Mouse (Mus musculus) T-helper 1 cell (primary cell): ENCODE measurements at regions not wholly inside any gene's neighbourhood (a gene's known extent, or its start where the extent isn't known, plus 50 kb on each side); places are given as distances from the start of the nearest gene placed in this dataset.
"Not testable (repeated sequence)": the region's sequence is repeated elsewhere in the genome, so short reads cannot be mapped to it uniquely, and the experiment has no call there.

ENCODE experiments used
- in situ Hi-C: fragments of 300-600 bp; cut with MboI, MseI; formaldehyde crosslinking; loops from one replicate; pipeline ENCODE4 v1.15.1; 2025; ENCODE audit warnings: high pct_unique_total_duplicates

GRCm38 (mm10) chr17:4868861-4869260, 125.3 kb upstream of the Arid1b start:
- in situ Hi-C loops = no loop called here

- in situ Hi-C loops = no loop called here
Observed at GRCm38 (mm10) chr17:4871267-4871666, 122.9 kb upstream of the Arid1b start.

GRCm38 (mm10) chr17:4874459-4874858, 119.7 kb upstream of the Arid1b start:
- in situ Hi-C loops = no loop called here

GRCm38 (mm10) chr17:4875086-4876046, 118.8 kb upstream of the Arid1b start:
- in situ Hi-C loops = no loop called here

GRCm38 (mm10) chr17:4876431-4876830, 117.7 kb upstream of the Arid1b start:
- in situ Hi-C loops = no loop called here

- in situ Hi-C loops = no loop called here
Observed at GRCm38 (mm10) chr17:4881473-4881872, 112.7 kb upstream of the Arid1b start.

GRCm38 (mm10) chr17:4884083-4884482, 110.0 kb upstream of the Arid1b start:
- in situ Hi-C loops = no loop called here

- in situ Hi-C loops = no loop called here
Observed at GRCm38 (mm10) chr17:4884761-4885160, 109.4 kb upstream of the Arid1b start.

GRCm38 (mm10) chr17:4887331-4887730, 106.8 kb upstream of the Arid1b start:
- in situ Hi-C loops = not testable (repeated sequence)

- in situ Hi-C loops = no loop called here
Observed at GRCm38 (mm10) chr17:4889577-4889976, 104.6 kb upstream of the Arid1b start.

GRCm38 (mm10) chr17:4890131-4890530, 104.0 kb upstream of the Arid1b start:
- in situ Hi-C loops = no loop called here

- in situ Hi-C loops = no loop called here
Observed at GRCm38 (mm10) chr17:4891576-4891975, 102.6 kb upstream of the Arid1b start.

- in situ Hi-C loops = not testable (repeated sequence)
Observed at GRCm38 (mm10) chr17:4894756-4895330, 99.3 kb upstream of the Arid1b start.

- in situ Hi-C loops = no loop called here
Observed at GRCm38 (mm10) chr17:4903129-4903528, 91.0 kb upstream of the Arid1b start.

GRCm38 (mm10) chr17:4906504-4906903, 87.6 kb upstream of the Arid1b start:
- in situ Hi-C loops = loop anchor here (5.0 kb wide), 1 partner anchor 91 kb away; no protein-coding TSS in a partner anchor

GRCm38 (mm10) chr17:4907181-4907752, 86.9 kb upstream of the Arid1b start:
- in situ Hi-C loops = loop anchor here (5.0 kb wide), 1 partner anchor 90 kb away; no protein-coding TSS in a partner anchor

GRCm38 (mm10) chr17:4907841-4908571, 86.1 kb upstream of the Arid1b start:
- in situ Hi-C loops = loop anchor here (5.0 kb wide), 1 partner anchor 89 kb away; no protein-coding TSS in a partner anchor

GRCm38 (mm10) chr17:4908572-4908965, 85.6 kb upstream of the Arid1b start:
- in situ Hi-C loops = loop anchor here (5.0 kb wide), 1 partner anchor 89 kb away; no protein-coding TSS in a partner anchor

GRCm38 (mm10) chr17:4910182-4910581, 84.0 kb upstream of the Arid1b start:
- in situ Hi-C loops = no loop called here

- in situ Hi-C loops = no loop called here
Observed at GRCm38 (mm10) chr17:4913001-4913400, 81.1 kb upstream of the Arid1b start.

- in situ Hi-C loops = no loop called here
Observed at GRCm38 (mm10) chr17:4919866-4920495, 74.2 kb upstream of the Arid1b start.
